ENCODE assay signal across 11 mouse cellular contexts in genomic region chr3:67462015-67462414, GRCm38 (mm10). TPM values are rescaled to one million over a fixed set of nuclear protein-coding genes. Genes with fewer than 3 reads are reported as not detected.
DNase-seq lines count a peak whose midpoint lies in the region; ATAC-seq and TF ChIP-seq lines count a peak whose summit lies in the region.
"Had no signal": no experiment of that assay in that cellular context is flagged by ENCODE, and none has a peak within 500 bp of the region (broad histone marks: within the 10 kb centered on the region; RNA-seq: fewer than 3 reads in every experiment).

No protein-coding gene starts in this region.

- peak overlapping the region; percentile 86; the same call in 1 of the 2 replicates for H3K4me2 ChIP-seq in forebrain, embryonic 12.5 days
- H3K4me2 ChIP-seq in hindbrain, embryonic 16.5 days (ENCODE audit: low read length): peak overlapping the region; percentile 73
- 0 out of 2 replicates have a peak overlapping the region, but pooled peaks have one; percentile 67 for H3K4me2 ChIP-seq in midbrain, postnatal 0 days (ENCODE audit: low read depth, low read length, poor library complexity, severe bottlenecking)

- no peak overlapping the region for H3K9ac ChIP-seq in forebrain, embryonic 12.5 days
- no peak overlapping the region for H3K9ac ChIP-seq in hindbrain, embryonic 16.5 days (ENCODE audit: low read depth, low read length)
- no peak overlapping the region for H3K9ac ChIP-seq in midbrain, postnatal 0 days (replicated peaks; ENCODE audit: low read length, poor library complexity, severe bottlenecking)
- H3K9ac ChIP-seq: liver, embryonic 15.5 days had no signal

- 0 out of 2 replicates have a peak, but pooled peaks cover 4% of the 10 kb centered on the region for H3K27me3 ChIP-seq in forebrain, embryonic 12.5 days
- H3K27me3 ChIP-seq in forebrain, embryonic 10.5 days (ENCODE audit: poor library complexity, severe bottlenecking): no peaks in the 10 kb centered on the region
- no peaks in the 10 kb centered on the region for H3K27me3 ChIP-seq in hindbrain, embryonic 16.5 days (replicated peaks; ENCODE audit: control insufficient read depth, insufficient read depth, low read length)
- no peaks in the 10 kb centered on the region for H3K27me3 ChIP-seq in midbrain, postnatal 0 days (ENCODE audit: insufficient read depth, low read length)
- H3K27me3 ChIP-seq: liver, embryonic 15.5 days had no signal

- peaks cover 28% of the 10 kb centered on the region for H3K4me1 ChIP-seq in forebrain, embryonic 12.5 days
- H3K4me1 ChIP-seq in forebrain, embryonic 10.5 days: peaks cover 28% of the 10 kb centered on the region
- H3K4me1 ChIP-seq in hindbrain, embryonic 16.5 days (ENCODE audit: control insufficient read depth, insufficient read depth, low read depth, low read length): peaks cover 3% of the 10 kb centered on the region; the same call in 1 of the 2 replicates
- no peaks in the 10 kb centered on the region for H3K4me1 ChIP-seq in midbrain, postnatal 0 days (ENCODE audit: insufficient read depth, low read length)

- H3K4me3 ChIP-seq in forebrain, embryonic 12.5 days (replicated peaks): no peak overlapping the region
- H3K4me3 ChIP-seq in forebrain, embryonic 10.5 days: no peak overlapping the region
- peak overlapping the region; percentile 72 for H3K4me3 ChIP-seq in layer of hippocampus, adult 2 months
- peak overlapping the region; percentile 54; the same call in 1 of the 2 replicates for H3K4me3 ChIP-seq in hindbrain, embryonic 16.5 days (ENCODE audit: low read length)
- H3K4me3 ChIP-seq in midbrain, postnatal 0 days (ENCODE audit: low read depth, low read length): peak overlapping the region; percentile 59

- peak; percentile 30; the same call in 1 of the 2 replicates for ATAC-seq in forebrain, embryonic 12.5 days (ENCODE audit: low FRiP score)
- no peak for ATAC-seq in hindbrain, embryonic 16.5 days
- no peak for ATAC-seq in midbrain, postnatal 0 days (ENCODE audit: low FRiP score)

- H3K36me3 ChIP-seq in forebrain, embryonic 12.5 days (replicated peaks): peaks cover 22% of the 10 kb centered on the region
- peaks cover 50% of the 10 kb centered on the region for H3K36me3 ChIP-seq in forebrain, embryonic 10.5 days (replicated peaks)
- peaks cover 14% of the 10 kb centered on the region for H3K36me3 ChIP-seq in hindbrain, embryonic 16.5 days (ENCODE audit: control insufficient read depth, insufficient read depth, low read length)
- peaks cover 17% of the 10 kb centered on the region for H3K36me3 ChIP-seq in midbrain, postnatal 0 days (ENCODE audit: insufficient read depth, low read length)

- 46% methylated on average over 7 of the region's 7 CpGs for WGBS in forebrain, embryonic 12.5 days
- WGBS in forebrain, embryonic 10.5 days: 82% methylated on average over 7 of the region's 7 CpGs
- WGBS in hindbrain, embryonic 16.5 days: 59% methylated on average over 7 of the region's 7 CpGs
- WGBS in midbrain, postnatal 0 days: 61% methylated on average over 7 of the region's 7 CpGs

- H3K9me3 ChIP-seq in forebrain, embryonic 12.5 days: no peaks in the 10 kb centered on the region
- H3K9me3 ChIP-seq in forebrain, embryonic 10.5 days: no peaks in the 10 kb centered on the region
- H3K9me3 ChIP-seq in hindbrain, embryonic 16.5 days (ENCODE audit: control insufficient read depth, low read length): no peaks in the 10 kb centered on the region
- no peaks in the 10 kb centered on the region for H3K9me3 ChIP-seq in midbrain, postnatal 0 days (ENCODE audit: low read length)
- H3K9me3 ChIP-seq: liver, embryonic 15.5 days had no signal

- no peak for TF ChIP-seq CTCF in layer of hippocampus, adult 2 months (conservative IDR thresholded peaks at IDR 0.05)
- no peak for TF ChIP-seq CTCF in midbrain, postnatal 0 days (IDR thresholded peaks at IDR 0.05)

- DNase-seq in forebrain, embryonic 10.5 days (ENCODE audit: extremely low spot score, low spot score): no peak
- no peak for DNase-seq in layer of hippocampus, adult 2 months (ENCODE audit: low spot score in 2 of 2)
- no peak for DNase-seq in layer of hippocampus, adult 9-11 months
- no peak for DNase-seq in midbrain, postnatal 0 days (ENCODE audit: low spot score)
- DNase-seq in spleen, postnatal 10 days (ENCODE audit: low spot score in 2 of 2): no peak
- DNase-seq in left cerebral cortex, postnatal 25 days (ENCODE audit: low spot score in 2 of 2): no peak
- DNase-seq: right cerebral cortex, postnatal 25 days; thymus, postnatal 14 days had no signal

- H3K27ac ChIP-seq in forebrain, embryonic 12.5 days: 0 out of 2 replicates have a peak overlapping the region, but pooled peaks have one; percentile 46
- no peak overlapping the region for H3K27ac ChIP-seq in forebrain, embryonic 10.5 days
- peak overlapping the region; percentile 79 for H3K27ac ChIP-seq in layer of hippocampus, adult 2 months
- 0 out of 2 replicates have a peak overlapping the region, but pooled peaks have one; percentile 39 for H3K27ac ChIP-seq in hindbrain, embryonic 16.5 days (ENCODE audit: low read depth, low read length)
- H3K27ac ChIP-seq in midbrain, postnatal 0 days (ENCODE audit: low read depth, low read length): peak overlapping the region; percentile 63; the same call in 1 of the 2 replicates
- H3K27ac ChIP-seq: liver, embryonic 15.5 days had no signal

- intact Hi-C loops in left cerebral cortex, postnatal 25 days (cut with DNase I): no loop called here

RNA-seq across cellular contexts. Expression of gene Lxn, which starts 1.7 kb away (rescaled TPM):
- polyA plus RNA-seq in forebrain, embryonic 12.5 days (2016; fragmentation: Nextera tagmentation; extraction: Ambion mirVana): 57.1 and 58.2 TPM in 2 replicates
- 34.7 and 40.1 TPM in 2 replicates for polyA plus RNA-seq in forebrain, embryonic 10.5 days (2016; fragmentation: Nextera tagmentation; extraction: Ambion mirVana)
- 10 to 100 TPM; 40.1 to 45.3 TPM for total RNA-seq in layer of hippocampus, adult 2 months (2021)
- 189 and 198 TPM in 2 replicates for polyA plus RNA-seq in hindbrain, embryonic 16.5 days (2015; fragmentation: Nextera tagmentation; extraction: Ambion mirVana)
- 74.9 and 84.5 TPM in 2 replicates for total RNA-seq in midbrain, postnatal 0 days (2014; rRNA removed)
- polyA plus RNA-seq in midbrain, postnatal 0 days (2015; fragmentation: Nextera tagmentation; extraction: Ambion mirVana): 189 and 212 TPM in 2 replicates
- total RNA-seq in left cerebral cortex, postnatal 25 days (2021): 10 to 100 TPM; 33.4 to 37.2 TPM

RNA-seq across cellular contexts. Expression of gene Gfm1, which starts 32.1 kb away (rescaled TPM):
- 39.7 and 46.3 TPM in 2 replicates for polyA plus RNA-seq in forebrain, embryonic 12.5 days (2016; fragmentation: Nextera tagmentation; extraction: Ambion mirVana)
- polyA plus RNA-seq in forebrain, embryonic 10.5 days (2016; fragmentation: Nextera tagmentation; extraction: Ambion mirVana): 56.5 and 63.7 TPM in 2 replicates
- total RNA-seq in layer of hippocampus, adult 2 months (2021): 10 to 100 TPM; 53.5 to 57.7 TPM
- 34.0 and 35.0 TPM in 2 replicates for polyA plus RNA-seq in hindbrain, embryonic 16.5 days (2015; fragmentation: Nextera tagmentation; extraction: Ambion mirVana)
- total RNA-seq in midbrain, postnatal 0 days (2014; rRNA removed): 25.4 and 29.1 TPM in 2 replicates
- 21.3 and 22.1 TPM in 2 replicates for polyA plus RNA-seq in midbrain, postnatal 0 days (2015; fragmentation: Nextera tagmentation; extraction: Ambion mirVana)
- total RNA-seq in left cerebral cortex, postnatal 25 days (2021): 10 to 100 TPM; 50.8 to 51.2 TPM

RNA-seq across cellular contexts. Expression of gene Rarres1, which starts 53.3 kb away (rescaled TPM):
- polyA plus RNA-seq in forebrain, embryonic 12.5 days (2016; fragmentation: Nextera tagmentation; extraction: Ambion mirVana): 0.61 and 0.74 TPM in 2 replicates
- 0.23 and 0.42 TPM in 2 replicates for polyA plus RNA-seq in forebrain, embryonic 10.5 days (2016; fragmentation: Nextera tagmentation; extraction: Ambion mirVana)
- total RNA-seq in layer of hippocampus, adult 2 months (2021): 1 to 10 TPM; 1.5 to 1.8 TPM
- 2.4 and 2.7 TPM in 2 replicates for polyA plus RNA-seq in hindbrain, embryonic 16.5 days (2015; fragmentation: Nextera tagmentation; extraction: Ambion mirVana)
- 4.2 and 6.1 TPM in 2 replicates for total RNA-seq in midbrain, postnatal 0 days (2014; rRNA removed)
- polyA plus RNA-seq in midbrain, postnatal 0 days (2015; fragmentation: Nextera tagmentation; extraction: Ambion mirVana): 5.9 and 6.3 TPM in 2 replicates
- total RNA-seq in left cerebral cortex, postnatal 25 days (2021): 1 to 10 TPM; 1.3 to 1.8 TPM

Comparison
In these comparisons a context has a peak if more than half of its experiments do, and no peak if none do; other contexts are left out.
1. H3K4me3 ChIP-seq: peak in layer of hippocampus, adult 2 months (single experiment), hindbrain, embryonic 16.5 days (single experiment) and midbrain, postnatal 0 days (single experiment); none in forebrain, embryonic 12.5 days (single experiment) and forebrain, embryonic 10.5 days (single experiment).
2. Peak in every context shown above with its lines, with median percentiles within 50 percentile points of each other: H3K4me2 ChIP-seq.